Mouse (Mus musculus) ES-E14 (cell line): ENCODE measurements around the gene Nxpe4. TPM values are rescaled to one million over a fixed set of nuclear protein-coding genes. Genes with fewer than 3 reads are reported as not detected.

Experiments used
- DNase-seq: peaks from one replicate; pipeline ENCODE4 v3.0.0-alpha.2; 2013; ENCODE audit warnings: low read depth, low spot score
- H3K27ac ChIP-seq: 2 replicates; pipeline ENCODE4 v1.5.1; 2012; ENCODE audit warnings: low read depth, mild to moderate bottlenecking, low read length, moderate library complexity, mixed read lengths; ENCODE audit not compliant: poor library complexity, insufficient read depth, severe bottlenecking
- H3K36me3 ChIP-seq: 2 replicates; pipeline ENCODE4 v1.6.1; 2012; ENCODE audit warnings: mild to moderate bottlenecking, low read length, moderate library complexity, mixed read lengths; ENCODE audit not compliant: control insufficient read depth, poor library complexity, insufficient read depth, severe bottlenecking
- H3K4me1 ChIP-seq, 2 experiments: fragments of 150-350 bp in 1 of 2; sonication (generic) in 1 of 2; 2 replicates each; pipeline ENCODE4 v1.6.1; 2012; ENCODE audit warnings: low read length in 2 of 2, mild to moderate bottlenecking in 1 of 2, mixed read lengths in 1 of 2; ENCODE audit not compliant: control insufficient read depth in 2 of 2, insufficient read depth in 2 of 2, poor library complexity in 1 of 2
- H3K4me3 ChIP-seq, 2 experiments: fragments of 150-350 bp in 1 of 2; sonication (generic) in 1 of 2; 2 replicates each; pipeline ENCODE4 v1.5.1; 2012; ENCODE audit warnings: low read length in 2 of 2, low read depth in 1 of 2, mild to moderate bottlenecking in 1 of 2, mixed read lengths in 1 of 2; ENCODE audit not compliant: insufficient read depth in 1 of 2, poor library complexity in 1 of 2, severe bottlenecking in 1 of 2
- H3K9ac ChIP-seq: 2 replicates; pipeline ENCODE4 v1.6.1; 2012; ENCODE audit warnings: low read depth, mild to moderate bottlenecking, low read length, mixed read lengths; ENCODE audit not compliant: poor library complexity, insufficient read depth, severe bottlenecking
- H3K9me3 ChIP-seq: fragments of 150-350 bp; sonication (generic); 2 replicates; pipeline ENCODE4 v1.6.1; 2012; ENCODE audit warnings: low read depth, mild to moderate bottlenecking, low read length; ENCODE audit not compliant: control insufficient read depth, insufficient read depth
- CHD2 ChIP-seq: IDR thresholded peaks from 2 replicates; pipeline ENCODE4 v1.6.1; 2014; ENCODE audit warnings: mild to moderate bottlenecking, low read depth, low read length, inconsistent platforms
- HCFC1 ChIP-seq: IDR thresholded peaks from 2 replicates; pipeline ENCODE4 v1.6.1; 2012; ENCODE audit warnings: low read length, inconsistent platforms, borderline replicate concordance; ENCODE audit not compliant: insufficient read depth
- MAFK ChIP-seq: IDR thresholded peaks from 2 replicates; pipeline ENCODE4 v1.6.1; 2014; ENCODE audit warnings: mild to moderate bottlenecking, low read depth, low read length, inconsistent platforms; ENCODE audit not compliant: insufficient read depth
- ZC3H11A ChIP-seq: IDR thresholded peaks from 2 replicates; pipeline ENCODE4 v1.6.1; 2012; ENCODE audit warnings: low read depth, mild to moderate bottlenecking, inconsistent platforms, low read length, borderline replicate concordance
- ZNF384 ChIP-seq: IDR thresholded peaks from 2 replicates; pipeline ENCODE4 v1.6.1; 2012; ENCODE audit warnings: low read depth, low read length, inconsistent platforms
- in situ Hi-C, 2 experiments: fragments of 600-800 bp; cut with MboI; formaldehyde crosslinking; loops; one replicate each; pipeline ENCODE4 v1.15.1; 2025; ENCODE audit warnings: low sequenced_read_pairs in 2 of 2, inconsistent platforms in 1 of 2; ENCODE audit not compliant: unreplicated experiment in 2 of 2
- total RNA-seq: library from RNA; depleted of rRNA; stranded (reverse); fragments of 300-350 nt; gene quantifications from 2 replicates; pipeline ENCODE4 v1.2.3, GENCODE M21; 2012

Nxpe4 gene
- total RNA-seq, 1 experiment = 0.94 TPM

GRCm38 (mm10) chr9:48238153-48238755, 76.4 kb downstream of the Nxpe4 start:
- TF ChIP-seq ZC3H11A = no peak
- TF ChIP-seq ZNF384 = no peak
- TF ChIP-seq CHD2 = no peak
- DNase-seq = peak; percentile 56
- no peaks in the 10 kb centered on the region for H3K36me3 ChIP-seq
- no peak overlapping the region for H3K27ac ChIP-seq
- no peak overlapping the region for H3K4me3 ChIP-seq
- H3K4me1 ChIP-seq = peaks cover 0 to 2% of the 10 kb centered on the region in 2 experiments; a peak in 1 of 4 replicates
- no peak overlapping the region for H3K9ac ChIP-seq
- in situ Hi-C loops = no loop called here
- no peaks in the 10 kb centered on the region for H3K9me3 ChIP-seq

GRCm38 (mm10) chr9:48239461-48239860, 77.6 kb downstream of the Nxpe4 start:
- DNase-seq = no peak
- Histone ChIP-seq H3K9ac (no peak overlapping the region), H3K27ac (no peak overlapping the region), H3K9me3 (no peaks in the 10 kb centered on the region), H3K36me3 (no peaks in the 10 kb centered on the region), H3K4me1 (peaks cover 0 to 8% of the 10 kb centered on the region in 2 experiments; a peak in 1 of 4 replicates), H3K4me3 (no peak overlapping the region)
- TF ChIP-seq ZNF384 (no peak), MAFK (no peak), HCFC1 (no peak)
- in situ Hi-C loops = no loop called here

GRCm38 (mm10) chr9:48240431-48240830, 78.6 kb downstream of the Nxpe4 start:
- no peak for TF ChIP-seq HCFC1
- H3K4me1 ChIP-seq = peaks cover 0 to 8% of the 10 kb centered on the region in 2 experiments; a peak in 1 of 4 replicates
- in situ Hi-C loops = no loop called here

GRCm38 (mm10) chr9:48241791-48242190, 80.0 kb downstream of the Nxpe4 start:
- peaks cover 0 to 8% of the 10 kb centered on the region in 2 experiments; a peak in 1 of 4 replicates for H3K4me1 ChIP-seq
- no peak overlapping the region for H3K4me3 ChIP-seq
- no peak for DNase-seq
- TF ChIP-seq ZNF384 (no peak), MAFK (no peak), ZC3H11A (no peak), HCFC1 (no peak), CHD2 (no peak)
- H3K9ac ChIP-seq = no peak overlapping the region
- H3K36me3 ChIP-seq = no peaks in the 10 kb centered on the region
- H3K9me3 ChIP-seq = no peaks in the 10 kb centered on the region
- H3K27ac ChIP-seq = no peak overlapping the region
- in situ Hi-C loops = no loop called here

More at GRCm38 (mm10) chr9:48240431-48240830, 78.6 kb downstream of the Nxpe4 start:
- Histone ChIP-seq H3K36me3 (no peaks in the 10 kb centered on the region), H3K4me3 (no peak overlapping the region), H3K27ac (no peak overlapping the region), H3K9me3 (no peaks in the 10 kb centered on the region), H3K9ac (no peak overlapping the region)
- DNase-seq = no peak

GRCm38 (mm10) chr9:48242756-48243155, 80.9 kb downstream of the Nxpe4 start:
- H3K9ac ChIP-seq = no peak overlapping the region
- DNase-seq = no peak
- H3K9me3 ChIP-seq = no peaks in the 10 kb centered on the region
- in situ Hi-C loops = no loop called here
- no peaks in the 10 kb centered on the region for H3K36me3 ChIP-seq
- no peak overlapping the region for H3K4me3 ChIP-seq
- H3K4me1 ChIP-seq = peaks cover 0 to 8% of the 10 kb centered on the region in 2 experiments; a peak in 1 of 4 replicates
- TF ChIP-seq HCFC1 (no peak), CHD2 (no peak), ZNF384 (no peak), MAFK (no peak), ZC3H11A (no peak)
- no peak overlapping the region for H3K27ac ChIP-seq
